Mouse (Mus musculus) stomach, postnatal 0 days (tissue): Measurements from ENCODE around the gene Zfp358.

Source experiments
- CTCF ChIP-seq: IDR thresholded peaks from 2 replicates; pipeline ENCODE4 v1.5.1; 2016; ENCODE audit warnings: antibody characterized with exemption, low read depth, mild to moderate bottlenecking, moderate library complexity
- EP300 ChIP-seq: optimal IDR thresholded peaks from 2 replicates; pipeline ENCODE3; 2016; ENCODE audit warnings: antibody characterized with exemption

GRCm38 (mm10) chr8:3485192-3485591 is 7.7 kb upstream of the Zfp358 start:
- TF ChIP-seq EP300 (no peak), CTCF (no peak)
